Mouse (Mus musculus): ENCODE measurements at regions not wholly inside any gene's neighbourhood (a gene's known extent, or its start where the extent isn't known, plus 50 kb on each side); places are given as distances from the start of the nearest gene placed in this dataset.

DNA sequence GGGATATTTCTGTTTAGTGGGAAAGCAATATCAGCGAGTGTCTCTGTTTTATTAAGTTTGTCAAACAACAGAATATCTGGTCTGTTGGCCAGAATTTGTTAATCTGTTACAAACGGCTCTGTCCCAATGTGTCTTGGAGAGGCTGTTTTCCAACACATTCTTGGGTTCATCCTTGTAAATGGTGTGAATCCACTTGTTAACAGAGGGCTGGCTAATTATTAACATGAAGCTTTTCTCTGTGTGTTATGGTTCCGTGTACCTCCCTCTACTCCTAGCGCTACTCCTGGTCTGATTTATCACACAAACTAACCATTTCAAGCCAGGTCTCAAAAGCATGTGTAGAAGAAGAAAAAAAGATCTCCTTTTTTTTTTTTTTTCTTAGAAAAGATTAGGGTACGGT lies 60.4 kb downstream of the Pou3f3 start:
- Histone ChIP-seq H3K4me2 (ENCODE audit: low read depth, low read length) (no peak overlapping the region), H3K9ac (replicated peaks; ENCODE audit: low read depth, low read length) (no peak overlapping the region), H3K27ac (ENCODE audit: low read depth) (no peak overlapping the region), H3K4me1 (ENCODE audit: control insufficient read depth, insufficient read depth) (no peaks in the 10 kb centered on the region), H3K27me3 (ENCODE audit: control insufficient read depth, insufficient read depth, low read length) (no peaks in the 10 kb centered on the region), H3K4me3 (ENCODE audit: low read depth, low read length) (no peak overlapping the region), H3K36me3 (replicated peaks; ENCODE audit: control insufficient read depth, insufficient read depth, low read length) (no peaks in the 10 kb centered on the region), H3K9me3 (replicated peaks; ENCODE audit: control insufficient read depth, low read length) (no peaks in the 10 kb centered on the region)
- 75% methylated on average over 5 of the region's 5 CpGs for WGBS
- no peak for TF ChIP-seq CTCF (IDR thresholded peaks at IDR 0.05; ENCODE audit: low read depth)
- TF ChIP-seq EP300 (IDR thresholded peaks at IDR 0.05; ENCODE audit: low read depth) = no peak
- DNase-seq (ENCODE audit: low spot score) = no peak
- no peak for ATAC-seq (ENCODE audit: insufficient read depth, low read depth)

GRCm38 (mm10) chr1:42756497-42756896 lies 60.9 kb downstream of the Pou3f3 start:
- H3K4me2 ChIP-seq (ENCODE audit: low read depth, low read length) = no peak overlapping the region
- H3K4me3 ChIP-seq (ENCODE audit: low read depth, low read length) = no peak overlapping the region
- ATAC-seq (ENCODE audit: insufficient read depth, low read depth) (no peak), DNase-seq (ENCODE audit: low spot score) (no peak)
- TF ChIP-seq EP300 (IDR thresholded peaks at IDR 0.05; ENCODE audit: low read depth) (no peak), CTCF (IDR thresholded peaks at IDR 0.05; ENCODE audit: low read depth) (no peak)
- no peaks in the 10 kb centered on the region for H3K4me1 ChIP-seq (ENCODE audit: control insufficient read depth, insufficient read depth)
- H3K36me3 ChIP-seq (replicated peaks; ENCODE audit: control insufficient read depth, insufficient read depth, low read length) = no peaks in the 10 kb centered on the region
- H3K9ac ChIP-seq (replicated peaks; ENCODE audit: low read depth, low read length) = no peak overlapping the region
- no peak overlapping the region for H3K27ac ChIP-seq (ENCODE audit: low read depth)
- H3K9me3 ChIP-seq (replicated peaks; ENCODE audit: control insufficient read depth, low read length) = no peaks in the 10 kb centered on the region
- no peaks in the 10 kb centered on the region for H3K27me3 ChIP-seq (ENCODE audit: control insufficient read depth, insufficient read depth, low read length)

DNA sequence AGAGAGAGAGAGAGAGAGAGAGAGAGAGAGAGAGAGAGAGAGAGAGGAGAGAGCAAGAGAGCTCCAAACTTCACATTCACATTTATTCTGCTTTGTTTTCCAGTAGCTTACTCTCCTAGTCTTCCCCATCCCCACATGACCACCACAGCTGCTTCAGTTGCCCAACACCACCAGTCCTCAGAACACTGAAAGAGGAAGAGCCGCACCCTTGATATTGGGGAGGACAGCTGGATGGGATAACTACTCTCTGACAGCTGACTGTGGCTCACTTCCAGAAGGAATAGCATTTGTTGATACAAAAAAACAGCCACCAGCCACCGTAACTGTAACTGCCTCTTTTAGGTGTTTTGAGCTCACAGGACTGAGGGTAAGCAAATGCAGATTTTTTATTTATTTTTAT lies 67.9 kb downstream of the Pou3f3 start:
- Histone ChIP-seq H3K9me3 (replicated peaks; ENCODE audit: control insufficient read depth, low read length) (no peaks in the 10 kb centered on the region), H3K27ac (ENCODE audit: low read depth) (no peak overlapping the region), H3K4me1 (ENCODE audit: control insufficient read depth, insufficient read depth) (no peaks in the 10 kb centered on the region), H3K4me2 (ENCODE audit: low read depth, low read length) (no peak overlapping the region), H3K27me3 (ENCODE audit: control insufficient read depth, insufficient read depth, low read length) (no peaks in the 10 kb centered on the region), H3K9ac (replicated peaks; ENCODE audit: low read depth, low read length) (no peak overlapping the region), H3K4me3 (ENCODE audit: low read depth, low read length) (no peak overlapping the region), H3K36me3 (replicated peaks; ENCODE audit: control insufficient read depth, insufficient read depth, low read length) (no peaks in the 10 kb centered on the region)
- ATAC-seq (ENCODE audit: insufficient read depth, low read depth) (no peak), DNase-seq (ENCODE audit: low spot score) (no peak)
- WGBS = 52% methylated on average over 2 of the region's 2 CpGs
- TF ChIP-seq CTCF (IDR thresholded peaks at IDR 0.05; ENCODE audit: low read depth) = no peak
- no peak for TF ChIP-seq EP300 (IDR thresholded peaks at IDR 0.05; ENCODE audit: low read depth)

GRCm38 (mm10) chr1:42764048-42764447 lies 68.5 kb downstream of the Pou3f3 start:
- Histone ChIP-seq H3K4me2 (ENCODE audit: low read depth, low read length) (no peak overlapping the region), H3K4me1 (ENCODE audit: control insufficient read depth, insufficient read depth) (no peaks in the 10 kb centered on the region), H3K27ac (ENCODE audit: low read depth) (no peak overlapping the region), H3K4me3 (ENCODE audit: low read depth, low read length) (no peak overlapping the region), H3K9me3 (replicated peaks; ENCODE audit: control insufficient read depth, low read length) (no peaks in the 10 kb centered on the region), H3K9ac (replicated peaks; ENCODE audit: low read depth, low read length) (no peak overlapping the region), H3K27me3 (ENCODE audit: control insufficient read depth, insufficient read depth, low read length) (no peaks in the 10 kb centered on the region), H3K36me3 (replicated peaks; ENCODE audit: control insufficient read depth, insufficient read depth, low read length) (no peaks in the 10 kb centered on the region)
- WGBS = 49% methylated on average over 2 of the region's 2 CpGs
- no peak for ATAC-seq (ENCODE audit: insufficient read depth, low read depth)
- TF ChIP-seq EP300 (IDR thresholded peaks at IDR 0.05; ENCODE audit: low read depth) = no peak
- TF ChIP-seq CTCF (IDR thresholded peaks at IDR 0.05; ENCODE audit: low read depth) = no peak
- DNase-seq (ENCODE audit: low spot score) = no peak

- ATAC-seq (ENCODE audit: insufficient read depth, low read depth) (no peak), DNase-seq (ENCODE audit: low spot score) (no peak)
- Histone ChIP-seq H3K36me3 (replicated peaks; ENCODE audit: control insufficient read depth, insufficient read depth, low read length) (no peaks in the 10 kb centered on the region), H3K4me1 (ENCODE audit: control insufficient read depth, insufficient read depth) (no peaks in the 10 kb centered on the region), H3K9ac (replicated peaks; ENCODE audit: low read depth, low read length) (no peak overlapping the region), H3K27ac (ENCODE audit: low read depth) (no peak overlapping the region), H3K4me3 (ENCODE audit: low read depth, low read length) (no peak overlapping the region), H3K27me3 (ENCODE audit: control insufficient read depth, insufficient read depth, low read length) (no peaks in the 10 kb centered on the region), H3K4me2 (ENCODE audit: low read depth, low read length) (no peak overlapping the region), H3K9me3 (replicated peaks; ENCODE audit: control insufficient read depth, low read length) (no peaks in the 10 kb centered on the region)
- TF ChIP-seq CTCF (IDR thresholded peaks at IDR 0.05; ENCODE audit: low read depth) = no peak
- TF ChIP-seq EP300 (IDR thresholded peaks at IDR 0.05; ENCODE audit: low read depth) = no peak
- 61% methylated on average over 9 of the region's 9 CpGs for WGBS
Observed at GRCm38 (mm10) chr1:42770085-42770484, 74.5 kb downstream of the Pou3f3 start.

DNA sequence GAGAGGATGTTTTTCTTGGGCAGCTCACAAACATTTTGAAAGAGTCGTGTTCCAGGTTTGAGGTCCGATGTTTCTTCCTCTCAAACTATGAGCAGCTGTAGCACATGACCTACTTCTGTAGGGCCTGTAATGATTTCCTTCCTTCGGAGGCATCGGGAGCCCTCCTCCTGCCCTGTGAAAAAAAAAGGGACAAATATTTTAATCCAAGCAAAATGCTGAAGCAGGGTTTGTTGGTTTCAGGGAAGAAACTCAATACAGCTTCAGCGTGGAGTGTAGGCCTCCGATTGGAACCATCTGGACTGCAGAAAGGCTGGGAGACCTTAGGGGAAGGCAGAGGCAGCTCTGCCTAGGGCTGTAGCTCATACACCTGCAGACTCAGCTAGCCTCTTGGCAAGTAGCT lies 76.4 kb downstream of the Pou3f3 start:
- Histone ChIP-seq H3K4me2 (ENCODE audit: low read depth, low read length) (no peak overlapping the region), H3K27me3 (ENCODE audit: control insufficient read depth, insufficient read depth, low read length) (no peaks in the 10 kb centered on the region), H3K27ac (ENCODE audit: low read depth) (no peak overlapping the region), H3K9me3 (replicated peaks; ENCODE audit: control insufficient read depth, low read length) (no peaks in the 10 kb centered on the region), H3K36me3 (replicated peaks; ENCODE audit: control insufficient read depth, insufficient read depth, low read length) (no peaks in the 10 kb centered on the region), H3K4me1 (ENCODE audit: control insufficient read depth, insufficient read depth) (no peaks in the 10 kb centered on the region), H3K9ac (replicated peaks; ENCODE audit: low read depth, low read length) (no peak overlapping the region), H3K4me3 (ENCODE audit: low read depth, low read length) (no peak overlapping the region)
- TF ChIP-seq CTCF (IDR thresholded peaks at IDR 0.05; ENCODE audit: low read depth) = no peak
- TF ChIP-seq EP300 (IDR thresholded peaks at IDR 0.05; ENCODE audit: low read depth) = no peak
- no peak for ATAC-seq (ENCODE audit: insufficient read depth, low read depth)
- DNase-seq (ENCODE audit: low spot score) = no peak
- WGBS = 47% methylated on average over 6 of the region's 6 CpGs
